Comparison of ENCODE assay signal across 11 mouse cellular contexts in the genomic region with DNA sequence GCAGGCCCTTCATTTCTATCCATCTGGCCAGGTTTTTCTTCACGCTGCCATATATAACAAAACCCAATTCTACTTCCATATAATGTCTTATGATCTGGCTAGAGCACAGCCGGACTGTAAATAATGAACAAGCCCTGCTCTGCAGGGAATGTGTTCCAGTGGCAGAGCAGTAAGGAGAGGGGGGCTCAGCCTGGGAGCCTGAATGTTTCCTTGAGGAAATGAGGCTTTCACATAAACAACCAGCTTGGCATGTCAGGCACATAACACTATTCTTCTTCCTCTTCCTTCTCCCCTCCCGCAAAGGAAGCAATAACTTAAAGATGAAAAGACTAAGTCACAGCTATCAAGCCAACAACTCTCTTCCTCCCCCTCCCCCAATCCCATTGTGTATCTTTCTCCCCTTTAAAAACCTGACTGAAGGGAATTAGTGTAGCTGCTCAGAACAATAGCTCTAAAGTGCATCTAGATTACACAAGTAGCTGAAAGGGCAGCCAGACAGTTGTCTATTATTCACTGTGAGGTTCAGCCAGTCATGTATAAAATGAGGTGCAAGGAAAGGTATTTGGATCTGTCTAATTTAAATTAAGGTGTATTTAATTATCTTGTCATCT. TPM values are rescaled to one million over a fixed set of nuclear protein-coding genes. Genes with fewer than 3 reads are reported as not detected.
A peak's percentile ranks its signal among the peaks of the same experiment; 100 is the strongest.
DNase-seq lines count a peak whose midpoint lies in the region; ATAC-seq and TF ChIP-seq lines count a peak whose summit lies in the region.
"Had no signal": no experiment of that assay in that cellular context is flagged by ENCODE, and none has a peak within 500 bp of the region (broad histone marks: within the 10 kb centered on the region; RNA-seq: fewer than 3 reads in every experiment).

No protein-coding gene starts in this region.

- H3K9ac ChIP-seq in liver, adult 2 months (ENCODE audit: low read depth, low read length) = no peak overlapping the region
- no peak overlapping the region for H3K9ac ChIP-seq in liver, embryonic 12.5 days
- no peak overlapping the region for H3K9ac ChIP-seq in hindbrain, embryonic 14.5 days
- H3K9ac ChIP-seq in midbrain, embryonic 15.5 days = no peak overlapping the region

- peak; percentile 34 for DNase-seq in liver, adult 2 months (ENCODE audit: extremely low read depth, low read depth, low spot score)
- peak; percentile 29 for DNase-seq in hindbrain, embryonic 14.5 days (ENCODE audit: low spot score)
- no peak for DNase-seq in layer of hippocampus, postnatal 14 days (ENCODE audit: low spot score in 2 of 2)
- DNase-seq in MN1 (ENCODE audit: low spot score) = no peak
- DNase-seq: gastrocnemius, postnatal 14 days; left cerebral cortex, postnatal 4 days had no signal

- H3K36me3 ChIP-seq in liver, adult 2 months (ENCODE audit: control insufficient read depth, insufficient read depth, low read length) = no peaks in the 10 kb centered on the region
- H3K36me3 ChIP-seq in liver, embryonic 12.5 days = peaks cover 19% of the 10 kb centered on the region; the same call in 1 of the 2 replicates
- no peaks in the 10 kb centered on the region for H3K36me3 ChIP-seq in hindbrain, embryonic 14.5 days (replicated peaks; ENCODE audit: control insufficient read depth, insufficient read depth)
- no peaks in the 10 kb centered on the region for H3K36me3 ChIP-seq in midbrain, embryonic 15.5 days (replicated peaks)

- no peak overlapping the region for H3K4me3 ChIP-seq in liver, adult 2 months (ENCODE audit: insufficient read depth, low read depth, low read length)
- no peak overlapping the region for H3K4me3 ChIP-seq in liver, embryonic 12.5 days
- no peak overlapping the region for H3K4me3 ChIP-seq in bone marrow macrophage, adult 2 months (ENCODE audit: insufficient read depth, low read length)
- no peak overlapping the region for H3K4me3 ChIP-seq in hindbrain, embryonic 14.5 days (replicated peaks; ENCODE audit: low read length)
- H3K4me3 ChIP-seq in midbrain, embryonic 15.5 days = no peak overlapping the region

- TF ChIP-seq CTCF in liver, adult 2 months (IDR thresholded peaks at IDR 0.05; ENCODE audit: low read depth, low read length) = no peak
- no peak for TF ChIP-seq CTCF in bone marrow macrophage, adult 2 months (IDR thresholded peaks at IDR 0.05; ENCODE audit: low read depth, low read length)

- ATAC-seq in liver, embryonic 12.5 days = no peak
- ATAC-seq in hindbrain, embryonic 14.5 days (ENCODE audit: low FRiP score) = no peak
- ATAC-seq in midbrain, embryonic 15.5 days (replicated peaks) = 0 out of 2 replicates have a peak, but pooled peaks have one; percentile 37
- ATAC-seq: Patski had no signal

- H3K27me3 ChIP-seq in liver, adult 2 months (ENCODE audit: control insufficient read depth, insufficient read depth, low read length) = no peaks in the 10 kb centered on the region
- no peaks in the 10 kb centered on the region for H3K27me3 ChIP-seq in liver, embryonic 12.5 days (replicated peaks)
- no peaks in the 10 kb centered on the region for H3K27me3 ChIP-seq in hindbrain, embryonic 14.5 days (ENCODE audit: control insufficient read depth, insufficient read depth, low read length)
- H3K27me3 ChIP-seq in midbrain, embryonic 15.5 days (replicated peaks) = no peaks in the 10 kb centered on the region
- H3K27me3 ChIP-seq: Patski had no signal

- no peak overlapping the region for H3K27ac ChIP-seq in liver, adult 2 months (replicated peaks; ENCODE audit: insufficient read depth, low read depth, low read length)
- no peak overlapping the region for H3K27ac ChIP-seq in liver, embryonic 12.5 days
- H3K27ac ChIP-seq in bone marrow macrophage, adult 2 months (ENCODE audit: insufficient read depth, low read depth, low read length) = peak overlapping the region; percentile 23
- H3K27ac ChIP-seq in hindbrain, embryonic 14.5 days = no peak overlapping the region
- H3K27ac ChIP-seq in midbrain, embryonic 15.5 days = no peak overlapping the region

- H3K4me1 ChIP-seq in liver, adult 2 months (ENCODE audit: control insufficient read depth, insufficient read depth, low read length) = peaks cover 8% of the 10 kb centered on the region
- H3K4me1 ChIP-seq in liver, embryonic 12.5 days = peaks cover 42% of the 10 kb centered on the region
- peaks cover 30% of the 10 kb centered on the region for H3K4me1 ChIP-seq in bone marrow macrophage, adult 2 months (ENCODE audit: control insufficient read depth, insufficient read depth, low read length)
- no peaks in the 10 kb centered on the region; the same call in 1 of the 2 replicates for H3K4me1 ChIP-seq in hindbrain, embryonic 14.5 days (replicated peaks; ENCODE audit: control insufficient read depth, insufficient read depth, low read length)
- H3K4me1 ChIP-seq in midbrain, embryonic 15.5 days = no peaks in the 10 kb centered on the region

- H3K9me3 ChIP-seq in liver, embryonic 12.5 days (replicated peaks) = no peaks in the 10 kb centered on the region
- H3K9me3 ChIP-seq in hindbrain, embryonic 14.5 days (ENCODE audit: control insufficient read depth, low read length) = no peaks in the 10 kb centered on the region
- no peaks in the 10 kb centered on the region for H3K9me3 ChIP-seq in midbrain, embryonic 15.5 days

- no peak for TF ChIP-seq POLR2A in liver, adult 2 months (IDR thresholded peaks at IDR 0.05; ENCODE audit: extremely low read depth, insufficient read depth, low read length)
- TF ChIP-seq POLR2A in bone marrow macrophage, adult 2 months (IDR thresholded peaks at IDR 0.05; ENCODE audit: borderline replicate concordance, low read depth, low read length) = no peak

- peaks cover 14% of the 10 kb centered on the region for H3K79me2 ChIP-seq in liver, adult 2 months (ENCODE audit: control insufficient read depth, insufficient read depth, low read length)

- WGBS in liver, adult 2 months = 51% methylated on average over 3 of the region's 3 CpGs
- 51% methylated on average over 3 of the region's 3 CpGs for WGBS in liver, embryonic 12.5 days (ENCODE audit: insufficient replicate concordance)
- WGBS in hindbrain, embryonic 14.5 days = 26% methylated on average over 3 of the region's 3 CpGs
- 31% methylated on average over 3 of the region's 3 CpGs for WGBS in midbrain, embryonic 15.5 days

- no peak overlapping the region for H3K4me2 ChIP-seq in liver, embryonic 12.5 days
- no peak overlapping the region for H3K4me2 ChIP-seq in hindbrain, embryonic 14.5 days (replicated peaks)
- H3K4me2 ChIP-seq in midbrain, embryonic 15.5 days = no peak overlapping the region

RNA-seq across cellular contexts. Expression of gene Gpsm2, which starts 8.9 kb away (rescaled TPM):
- 9.9 and 10.9 TPM in 2 replicates for total RNA-seq in liver, adult 2 months (2014; rRNA removed)
- 2.4 and 2.9 TPM in 2 replicates for polyA plus RNA-seq in liver, adult 2 months (2012; rRNA removed)
- polyA plus RNA-seq in liver, embryonic 12.5 days (2016; fragmentation: Nextera tagmentation; extraction: Ambion mirVana) = 51.1 and 53.9 TPM in 2 replicates
- polyA plus RNA-seq in bone marrow macrophage, adult 2 months (2012; ENCODE audit: insufficient read depth, insufficient read length, missing spikeins) = 12.8 and 14.4 TPM in 2 replicates
- polyA plus RNA-seq in hindbrain, embryonic 14.5 days (2014; fragmentation: Nextera tagmentation; extraction: Ambion mirVana) = 22.7 and 24.2 TPM in 2 replicates
- 16.1 and 20.1 TPM in 2 replicates for polyA plus RNA-seq in midbrain, embryonic 15.5 days (2015; fragmentation: Nextera tagmentation; extraction: Ambion mirVana)
- total RNA-seq in layer of hippocampus, postnatal 14 days (2021) = 10 to 100 TPM; 16.1 to 18.0 TPM

RNA-seq across cellular contexts. Expression of gene Aknad1, which starts 26.3 kb away (rescaled TPM):
- not detected in 2 replicates for total RNA-seq in liver, adult 2 months (2014; rRNA removed)
- polyA plus RNA-seq in liver, adult 2 months (2012; rRNA removed) = not detected in 2 replicates
- polyA plus RNA-seq in liver, embryonic 12.5 days (2016; fragmentation: Nextera tagmentation; extraction: Ambion mirVana) = 0.24 and 0.37 TPM in 2 replicates
- polyA plus RNA-seq in bone marrow macrophage, adult 2 months (2012; ENCODE audit: insufficient read depth, insufficient read length, missing spikeins) = not detected in 2 replicates
- polyA plus RNA-seq in hindbrain, embryonic 14.5 days (2014; fragmentation: Nextera tagmentation; extraction: Ambion mirVana) = not detected in 2 replicates
- not detected in 2 replicates for polyA plus RNA-seq in midbrain, embryonic 15.5 days (2015; fragmentation: Nextera tagmentation; extraction: Ambion mirVana)
- total RNA-seq in layer of hippocampus, postnatal 14 days (2021) = under 1 TPM in 1 of 2 experiments, not detected in 1; 0.14 TPM
- total RNA-seq: left cerebral cortex, postnatal 4 days; neutrophil, adult 5-6 weeks had no signal
- polyA plus RNA-seq: Patski had no signal

RNA-seq across cellular contexts. Expression of gene Clcc1, which starts 59.5 kb away (rescaled TPM):
- total RNA-seq in liver, adult 2 months (2014; rRNA removed) = 83.4 and 96.9 TPM in 2 replicates
- polyA plus RNA-seq in liver, adult 2 months (2012; rRNA removed) = 43.9 and 50.2 TPM in 2 replicates
- polyA plus RNA-seq in liver, embryonic 12.5 days (2016; fragmentation: Nextera tagmentation; extraction: Ambion mirVana) = 44.4 and 47.1 TPM in 2 replicates
- 43.2 and 45.7 TPM in 2 replicates for polyA plus RNA-seq in bone marrow macrophage, adult 2 months (2012; ENCODE audit: insufficient read depth, insufficient read length, missing spikeins)
- polyA plus RNA-seq in hindbrain, embryonic 14.5 days (2014; fragmentation: Nextera tagmentation; extraction: Ambion mirVana) = 40.2 and 42.8 TPM in 2 replicates
- polyA plus RNA-seq in midbrain, embryonic 15.5 days (2015; fragmentation: Nextera tagmentation; extraction: Ambion mirVana) = 39.6 and 48.3 TPM in 2 replicates
- 10 to 100 TPM; 24.3 to 25.2 TPM for total RNA-seq in layer of hippocampus, postnatal 14 days (2021)

Comparison
In these comparisons a context has a peak if more than half of its experiments do, and no peak if none do; other contexts are left out.
1. DNase-seq: peak in liver, adult 2 months (single experiment) and hindbrain, embryonic 14.5 days (single experiment); none in layer of hippocampus, postnatal 14 days (0 of 2) and MN1 (single experiment).